Mouse (Mus musculus): ENCODE results near the gene Aspn. TPM values are rescaled to one million over a fixed set of nuclear protein-coding genes. Genes with fewer than 3 reads are reported as not detected.
A peak's percentile ranks its signal among the peaks of the same experiment; 100 is the strongest.

Aspn gene
- polyA plus RNA-seq (2016; fragmentation: Nextera tagmentation; extraction: Ambion mirVana): 14.6 and 16.6 TPM in 2 replicates

DNA sequence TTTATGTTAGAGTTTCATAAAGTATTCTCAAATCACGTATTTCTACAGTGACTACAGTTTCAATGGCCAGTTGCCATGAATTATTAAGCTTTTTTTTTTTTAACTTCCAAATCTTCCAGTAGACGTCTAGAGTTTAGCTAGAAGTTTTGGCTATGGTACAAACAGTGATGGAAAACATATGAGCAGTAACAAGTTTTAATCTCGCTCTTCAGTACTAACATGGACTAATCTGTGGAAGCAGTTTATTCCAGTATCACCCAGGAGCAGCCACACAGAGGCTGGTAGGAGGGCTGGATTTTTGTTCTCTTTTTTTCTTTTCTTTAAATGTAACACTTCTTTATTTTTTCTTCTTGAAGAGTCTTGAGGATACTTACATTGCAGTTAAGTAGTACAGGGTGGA lies at the start of gene Aspn:
Gene Aspn (plus strand): TSS at position 165 of the 400 bp plus-strand sequence.
- Histone ChIP-seq H3K9ac (no peak within 1 kb of the TSS), H3K9me3 (no peaks in the 10 kb centered on the region), H3K27me3 (no peaks in the 10 kb centered on the region), H3K36me3 (no peaks in the 10 kb centered on the region), H3K4me1 (0 out of 2 replicates have a peak, but pooled peaks cover 4% of the 10 kb centered on the region), H3K4me2 (replicated peaks) (no peak within 1 kb of the TSS), H3K4me3 (no peak within 1 kb of the TSS), H3K27ac (peak within 1 kb of the TSS; percentile 77)
- ATAC-seq (ENCODE audit: insufficient number of reproducible peaks, insufficient read depth, low FRiP score, low TSS enrichment): no peak
- 44% methylated on average over 3 of the region's 3 CpGs for WGBS

- Histone ChIP-seq H3K4me1 (peaks cover 7% of the 10 kb centered on the region; the same call in 1 of the 2 replicates), H3K27ac (no peak within 1 kb of the TSS), H3K36me3 (no peaks in the 10 kb centered on the region), H3K4me3 (no peak within 1 kb of the TSS), H3K27me3 (no peaks in the 10 kb centered on the region), H3K4me2 (replicated peaks) (no peak within 1 kb of the TSS), H3K9me3 (no peaks in the 10 kb centered on the region), H3K9ac (no peak within 1 kb of the TSS)
- ATAC-seq (ENCODE audit: insufficient number of reproducible peaks, insufficient read depth, low FRiP score, low TSS enrichment): no peak
- 64% methylated on average over 4 of the region's 4 CpGs for WGBS
Observed at GRCm38 (mm10) chr13:49504510-49504909, 39.7 kb upstream of the Aspn start, which contains the start of gene Ecm2. Gene Ecm2 (plus strand): TSS chr13:49504810.

- peaks cover 7% of the 10 kb centered on the region; the same call in 1 of the 2 replicates for H3K4me1 ChIP-seq
- H3K27ac ChIP-seq: no peak overlapping the region
- no peak overlapping the region for H3K9ac ChIP-seq
- ATAC-seq (ENCODE audit: insufficient number of reproducible peaks, insufficient read depth, low FRiP score, low TSS enrichment): no peak
- no peak overlapping the region for H3K4me2 ChIP-seq (replicated peaks)
- no peak overlapping the region for H3K4me3 ChIP-seq
- WGBS: 76% methylated on average over 4 of the region's 4 CpGs
- H3K27me3 ChIP-seq: no peaks in the 10 kb centered on the region
- H3K9me3 ChIP-seq: no peaks in the 10 kb centered on the region
- H3K36me3 ChIP-seq: no peaks in the 10 kb centered on the region
Observed at GRCm38 (mm10) chr13:49505776-49506175, 38.5 kb upstream of the Aspn start.

- H3K9me3 ChIP-seq: no peaks in the 10 kb centered on the region
- no peak overlapping the region for H3K9ac ChIP-seq
- H3K27me3 ChIP-seq: no peaks in the 10 kb centered on the region
- H3K4me2 ChIP-seq (replicated peaks): no peak overlapping the region
- 68% methylated on average over 3 of the region's 3 CpGs for WGBS
- no peak overlapping the region for H3K4me3 ChIP-seq
- no peak overlapping the region for H3K27ac ChIP-seq
- no peaks in the 10 kb centered on the region for H3K36me3 ChIP-seq
- ATAC-seq (ENCODE audit: insufficient number of reproducible peaks, insufficient read depth, low FRiP score, low TSS enrichment): no peak
- H3K4me1 ChIP-seq: peaks cover 7% of the 10 kb centered on the region; the same call in 1 of the 2 replicates
Observed at GRCm38 (mm10) chr13:49507176-49507575, 37.1 kb upstream of the Aspn start.

DNA sequence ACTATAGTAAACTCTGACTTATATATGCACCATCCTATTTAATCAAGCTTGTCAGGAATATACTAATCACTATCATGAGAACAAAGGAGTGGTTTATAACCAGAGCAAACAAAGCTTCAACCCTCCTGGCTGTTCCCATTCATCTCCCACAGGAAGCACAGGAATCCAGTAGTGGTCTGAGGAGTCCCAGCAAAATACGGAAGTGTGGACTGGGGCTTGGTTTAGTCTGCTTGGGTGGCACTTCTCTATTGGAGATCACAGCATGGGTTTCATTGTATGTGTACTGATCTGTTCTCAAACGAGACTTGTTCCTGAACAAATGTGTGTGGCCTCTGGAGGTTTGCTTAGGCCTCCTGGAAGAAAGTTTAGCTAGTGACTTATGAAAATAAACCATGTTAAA lies 25.5 kb upstream of the Aspn start:
- no peak for ATAC-seq (ENCODE audit: insufficient number of reproducible peaks, insufficient read depth, low FRiP score, low TSS enrichment)
- WGBS: 42% methylated on average over 2 of the region's 2 CpGs

DNA sequence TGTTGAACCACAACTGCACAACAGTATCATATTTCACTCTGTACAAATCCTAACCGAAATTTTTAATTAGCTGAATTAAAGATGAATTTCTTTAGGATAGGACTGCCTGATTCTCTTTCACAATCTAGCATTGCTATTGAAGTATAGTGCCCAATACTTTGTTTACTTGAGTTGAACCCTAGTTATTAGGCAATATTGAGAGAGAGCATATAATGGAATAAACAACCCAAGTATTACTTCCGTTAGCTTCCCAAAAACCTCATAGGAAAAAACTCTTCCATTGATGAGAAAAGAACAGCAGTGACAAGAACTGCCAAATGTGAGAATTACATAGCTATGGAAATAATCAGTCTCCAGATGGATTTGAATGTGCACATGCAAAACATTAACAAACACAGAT lies 18.0 kb upstream of the Aspn start:
- ATAC-seq (ENCODE audit: insufficient number of reproducible peaks, insufficient read depth, low FRiP score, low TSS enrichment): no peak
- 57% methylated on average over 2 of the region's 2 CpGs for WGBS
- Histone ChIP-seq H3K27me3 (no peaks in the 10 kb centered on the region), H3K27ac (no peak overlapping the region), H3K4me1 (no peaks in the 10 kb centered on the region), H3K9ac (no peak overlapping the region), H3K36me3 (no peaks in the 10 kb centered on the region), H3K4me3 (no peak overlapping the region), H3K9me3 (no peaks in the 10 kb centered on the region), H3K4me2 (replicated peaks) (no peak overlapping the region)

More for the DNA sequence above, 25.5 kb upstream of the Aspn start:
- Histone ChIP-seq H3K27me3 (no peaks in the 10 kb centered on the region), H3K9me3 (no peaks in the 10 kb centered on the region), H3K36me3 (no peaks in the 10 kb centered on the region), H3K4me2 (replicated peaks) (no peak overlapping the region), H3K4me3 (no peak overlapping the region), H3K27ac (no peak overlapping the region), H3K9ac (no peak overlapping the region), H3K4me1 (no peaks in the 10 kb centered on the region)

GRCm38 (mm10) chr13:49530636-49531035 lies 13.6 kb upstream of the Aspn start:
- Histone ChIP-seq H3K4me1 (no peaks in the 10 kb centered on the region), H3K4me3 (no peak overlapping the region), H3K36me3 (no peaks in the 10 kb centered on the region), H3K9ac (no peak overlapping the region), H3K27me3 (no peaks in the 10 kb centered on the region), H3K4me2 (replicated peaks) (no peak overlapping the region), H3K9me3 (no peaks in the 10 kb centered on the region), H3K27ac (no peak overlapping the region)
- no peak for ATAC-seq (ENCODE audit: insufficient number of reproducible peaks, insufficient read depth, low FRiP score, low TSS enrichment)
- WGBS: 94% methylated on average over 4 of the region's 4 CpGs

DNA sequence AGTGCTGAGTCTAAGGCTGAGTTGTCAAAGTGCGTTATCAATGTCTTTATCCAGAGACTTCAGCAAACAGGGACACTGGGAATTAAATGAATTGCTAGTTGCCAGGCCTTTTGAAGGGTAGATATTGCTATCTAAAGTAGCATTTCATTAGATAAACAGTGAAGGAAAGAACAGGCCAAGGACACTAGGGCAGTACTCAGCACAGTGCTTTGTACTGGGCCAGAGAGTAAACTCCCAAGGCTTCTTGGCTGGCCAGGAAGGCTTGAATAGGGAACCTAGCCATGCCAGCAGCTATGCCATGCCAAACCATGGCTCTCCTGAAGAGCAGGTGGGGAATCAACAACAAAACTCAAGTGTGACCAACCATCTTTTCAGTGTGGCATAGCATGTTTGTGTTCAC lies 7.3 kb upstream of the Aspn start:
- no peak for ATAC-seq (ENCODE audit: insufficient number of reproducible peaks, insufficient read depth, low FRiP score, low TSS enrichment)
- Histone ChIP-seq H3K9me3 (no peaks in the 10 kb centered on the region), H3K9ac (no peak overlapping the region), H3K36me3 (no peaks in the 10 kb centered on the region), H3K27me3 (no peaks in the 10 kb centered on the region), H3K4me2 (replicated peaks) (no peak overlapping the region), H3K27ac (no peak overlapping the region), H3K4me3 (no peak overlapping the region), H3K4me1 (no peaks in the 10 kb centered on the region)
- WGBS: 92% methylated on average over 1 of the region's 1 CpGs

DNA sequence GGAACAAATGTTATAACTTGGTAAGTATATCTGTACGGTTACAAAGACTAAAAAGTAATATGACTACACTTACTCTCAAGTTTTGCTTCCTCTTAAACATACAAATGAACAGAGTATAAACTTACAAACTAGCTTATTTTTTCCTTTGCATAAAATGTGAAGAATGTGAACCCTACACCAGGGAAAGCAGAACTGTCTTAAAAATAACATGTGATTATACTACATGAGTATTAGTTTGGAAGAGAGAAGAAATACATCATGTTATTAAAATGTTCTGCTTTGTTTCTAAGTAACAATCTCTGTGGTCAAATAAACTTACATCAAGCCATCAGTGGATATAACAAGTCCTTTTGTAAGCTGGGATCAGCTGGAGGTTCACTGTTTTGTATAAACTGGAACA lies 5.5 kb upstream of the Aspn start:
- no peaks in the 10 kb centered on the region for H3K36me3 ChIP-seq
- H3K4me2 ChIP-seq (replicated peaks): no peak overlapping the region
- no peaks in the 10 kb centered on the region for H3K9me3 ChIP-seq
- H3K4me1 ChIP-seq: no peaks in the 10 kb centered on the region
- H3K4me3 ChIP-seq: no peak overlapping the region
- H3K27me3 ChIP-seq: no peaks in the 10 kb centered on the region
- WGBS: 63% methylated on average over 1 of the region's 1 CpGs
- H3K9ac ChIP-seq: no peak overlapping the region
- ATAC-seq (ENCODE audit: insufficient number of reproducible peaks, insufficient read depth, low FRiP score, low TSS enrichment): no peak
- H3K27ac ChIP-seq: 0 out of 2 replicates have a peak overlapping the region, but pooled peaks have one; percentile 11

- no peaks in the 10 kb centered on the region for H3K9me3 ChIP-seq
- 24% methylated on average over 3 of the region's 3 CpGs for WGBS
- 0 out of 2 replicates have a peak, but pooled peaks cover 4% of the 10 kb centered on the region for H3K4me1 ChIP-seq
- H3K36me3 ChIP-seq: no peaks in the 10 kb centered on the region
- 0 out of 2 replicates have a peak, but pooled peaks have one; percentile 41 for ATAC-seq (ENCODE audit: insufficient number of reproducible peaks, insufficient read depth, low FRiP score, low TSS enrichment)
- H3K9ac ChIP-seq: no peak overlapping the region
- H3K4me2 ChIP-seq (replicated peaks): 0 out of 2 replicates have a peak overlapping the region, but pooled peaks have one; percentile 5
- peak overlapping the region; percentile 77 for H3K27ac ChIP-seq
- no peak overlapping the region for H3K4me3 ChIP-seq
- no peaks in the 10 kb centered on the region for H3K27me3 ChIP-seq
Observed at GRCm38 (mm10) chr13:49545646-49546045, 1.4 kb downstream of the Aspn start.

DNA sequence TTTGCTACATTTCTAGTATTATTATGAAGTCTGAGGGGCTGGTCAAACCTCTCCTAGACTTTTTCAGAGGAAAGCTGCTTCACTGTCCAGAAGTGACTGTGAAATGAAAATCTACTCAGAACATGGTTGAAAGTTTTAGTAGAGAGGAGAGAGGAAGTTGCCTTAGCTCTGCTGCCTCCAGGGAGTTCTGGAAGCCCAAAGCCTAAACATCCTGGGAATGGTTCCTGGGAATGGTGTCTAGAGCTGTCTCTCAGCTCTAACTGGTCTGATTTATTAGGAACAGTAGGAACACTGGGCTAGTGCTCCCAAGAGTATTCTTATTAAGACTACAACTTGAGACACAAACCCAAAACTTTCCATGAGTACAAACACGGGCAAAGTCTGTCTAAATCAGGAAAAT lies 2.3 kb downstream of the Aspn start:
- no peak overlapping the region for H3K9ac ChIP-seq
- H3K27me3 ChIP-seq: no peaks in the 10 kb centered on the region
- no peaks in the 10 kb centered on the region for H3K9me3 ChIP-seq
- H3K4me2 ChIP-seq (replicated peaks): no peak overlapping the region; the same call in 1 of the 2 replicates
- no peak overlapping the region for H3K4me3 ChIP-seq
- 0 out of 2 replicates have a peak, but pooled peaks cover 4% of the 10 kb centered on the region for H3K4me1 ChIP-seq
- H3K36me3 ChIP-seq: no peaks in the 10 kb centered on the region
- 67% methylated on average over 1 of the region's 1 CpGs for WGBS
- peak overlapping the region; percentile 77; the same call in 1 of the 2 replicates for H3K27ac ChIP-seq
- ATAC-seq (ENCODE audit: insufficient number of reproducible peaks, insufficient read depth, low FRiP score, low TSS enrichment): no peak

DNA sequence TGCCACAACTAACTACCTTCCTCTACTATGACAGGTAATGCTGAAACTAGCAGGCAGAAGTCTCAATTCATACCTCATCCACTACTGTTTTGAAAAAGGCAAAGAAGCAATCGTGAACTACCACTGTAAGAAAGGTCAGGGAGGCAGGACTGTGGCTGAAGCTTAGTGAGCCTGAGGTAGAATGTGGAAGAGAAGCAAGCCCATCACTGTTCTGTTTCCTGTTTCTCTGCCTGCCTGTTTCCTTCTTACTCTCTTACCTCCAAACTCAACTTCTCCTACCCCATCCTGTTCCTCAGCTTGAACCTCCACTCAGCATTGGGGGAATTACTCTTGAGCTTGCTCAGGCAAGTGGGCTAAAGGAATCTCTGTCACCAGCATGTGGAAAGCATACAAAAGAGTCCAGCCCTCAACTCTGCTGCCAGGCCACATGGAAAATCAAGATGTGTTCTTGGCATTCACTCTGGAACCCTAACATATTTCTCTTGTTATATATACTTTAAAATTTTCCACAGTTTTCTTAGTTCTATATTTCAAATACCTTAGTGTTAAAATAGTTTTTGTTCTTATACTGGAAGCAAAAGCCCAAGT lies 3.4 kb downstream of the Aspn start:
- ATAC-seq (ENCODE audit: insufficient number of reproducible peaks, insufficient read depth, low FRiP score, low TSS enrichment): no peak
- no peak overlapping the region for H3K27ac ChIP-seq
- H3K4me1 ChIP-seq: 0 out of 2 replicates have a peak, but pooled peaks cover 4% of the 10 kb centered on the region
- H3K9me3 ChIP-seq: no peaks in the 10 kb centered on the region
- no peak overlapping the region for H3K4me3 ChIP-seq
- H3K9ac ChIP-seq: no peak overlapping the region
- no peak overlapping the region for H3K4me2 ChIP-seq (replicated peaks)
- H3K27me3 ChIP-seq: no peaks in the 10 kb centered on the region
- 74% methylated on average over 1 of the region's 1 CpGs for WGBS
- H3K36me3 ChIP-seq: no peaks in the 10 kb centered on the region

Data from embryonic facial prominence, embryonic 12.5 days (tissue).